In genomic region chr6:142507785-142508162, GRCm38 (mm10) we compare ENCODE assay signal across 8 mouse cellular contexts. TPM values are rescaled to one million over a fixed set of nuclear protein-coding genes. Genes with fewer than 3 reads are reported as not detected.
DNase-seq lines count a peak whose midpoint lies in the region; ATAC-seq lines count a peak whose summit lies in the region.

Gene Ldhb (minus strand): TSS chr6:142507957.

- H3K27ac ChIP-seq in hindbrain, embryonic 13.5 days, result peak within 1 kb of the TSS; percentile 80
- H3K27ac ChIP-seq in lung, embryonic 16.5 days (ENCODE audit: low read length), result peak within 1 kb of the TSS; percentile 56

- H3K9me3 ChIP-seq in hindbrain, embryonic 13.5 days, result no peaks in the 10 kb centered on the region
- no peaks in the 10 kb centered on the region for H3K9me3 ChIP-seq in lung, embryonic 16.5 days (ENCODE audit: control insufficient read depth, low read length)

- H3K4me1 ChIP-seq in hindbrain, embryonic 13.5 days (replicated peaks), result peaks cover 38% of the 10 kb centered on the region
- peaks cover 11% of the 10 kb centered on the region for H3K4me1 ChIP-seq in lung, embryonic 16.5 days (replicated peaks; ENCODE audit: control insufficient read depth, insufficient read depth, low read length)

- peak within 1 kb of the TSS; percentile 85 for H3K9ac ChIP-seq in hindbrain, embryonic 13.5 days
- H3K9ac ChIP-seq in lung, embryonic 16.5 days (ENCODE audit: low read length), result peak within 1 kb of the TSS; percentile 70

- peak within 1 kb of the TSS; percentile 65 for H3K4me3 ChIP-seq in hindbrain, embryonic 13.5 days
- H3K4me3 ChIP-seq in lung, embryonic 16.5 days (ENCODE audit: low read length), result peak within 1 kb of the TSS; percentile 55

- H3K27me3 ChIP-seq in hindbrain, embryonic 13.5 days, result peaks cover 30% of the 10 kb centered on the region
- no peaks in the 10 kb centered on the region; the same call in 1 of the 2 replicates for H3K27me3 ChIP-seq in lung, embryonic 16.5 days (ENCODE audit: control insufficient read depth, insufficient read depth, low read depth, low read length)

- ATAC-seq in hindbrain, embryonic 13.5 days (ENCODE audit: low FRiP score), result peak; percentile 98
- peak; percentile 99 for ATAC-seq in lung, embryonic 16.5 days (ENCODE audit: low read depth)

- H3K36me3 ChIP-seq in hindbrain, embryonic 13.5 days, result peaks cover 4% of the 10 kb centered on the region
- no peaks in the 10 kb centered on the region for H3K36me3 ChIP-seq in lung, embryonic 16.5 days (ENCODE audit: control insufficient read depth, insufficient read depth, low read length)

- DNase-seq in WW6 (ENCODE audit: low read depth, low spot score), result peak; percentile 89
- peak; percentile 87 to 92 for DNase-seq in cerebellum, postnatal 25 days
- DNase-seq in frontal cortex, postnatal 36 days (ENCODE audit: low spot score in 2 of 2), result peak; percentile 92 to 96
- peak; percentile 80 to 88 for DNase-seq in layer of hippocampus, postnatal 10 days (ENCODE audit: low spot score in 2 of 2)
- DNase-seq in ovary, adult 18-20 months (ENCODE audit: low spot score), result peak; percentile 92
- DNase-seq in thymus, postnatal 25 days, result peak; percentile 87

- under 1% methylated on average over 19 of the region's 19 CpGs for WGBS in hindbrain, embryonic 13.5 days
- under 1% methylated on average over 19 of the region's 19 CpGs for WGBS in lung, embryonic 16.5 days

- H3K4me2 ChIP-seq in hindbrain, embryonic 13.5 days, result peak within 1 kb of the TSS; percentile 91
- H3K4me2 ChIP-seq in lung, embryonic 16.5 days (ENCODE audit: low read depth, low read length), result peak within 1 kb of the TSS; percentile 84

RNA-seq across cellular contexts. Expression of gene Ldhb, which starts in this region (rescaled TPM):
- polyA plus RNA-seq in hindbrain, embryonic 13.5 days (2015; fragmentation: Nextera tagmentation; extraction: Ambion mirVana), result 510 and 517 TPM in 2 replicates
- total RNA-seq in layer of hippocampus, postnatal 10 days (2021), result 100 to 1,000 TPM; 323 to 334 TPM
- 226 and 231 TPM in 2 replicates for polyA plus RNA-seq in lung, embryonic 16.5 days (2015; fragmentation: Nextera tagmentation; extraction: Ambion mirVana)

Comparison
In these comparisons a context has a peak if more than half of its experiments do, and no peak if none do; other contexts are left out.
1. Peak in every context shown above with its lines: DNase-seq, ATAC-seq, H3K4me3 ChIP-seq and H3K27ac ChIP-seq.